Mouse (Mus musculus) ES-Bruce4 (cell line): Measurements from ENCODE around the gene Gtpbp6.

Source experiments
- CTCF ChIP-seq: IDR thresholded peaks from one replicate; pipeline ENCODE4 v1.8.1; 2011; ENCODE audit warnings: low read depth, low read length
- EP300 ChIP-seq: IDR thresholded peaks from 2 replicates; pipeline ENCODE4 v1.6.1; 2011; ENCODE audit warnings: low read depth, low read length; ENCODE audit not compliant: insufficient read depth
- POLR2A ChIP-seq: IDR thresholded peaks from one replicate; pipeline ENCODE4 v1.8.1; 2011; ENCODE audit warnings: low read length; ENCODE audit not compliant: insufficient read depth

- TF ChIP-seq CTCF = no peak
- TF ChIP-seq EP300 = no peak
- TF ChIP-seq POLR2A = no peak
Observed at GRCm38 (mm10) chr5:110100921-110101631, 6.9 kb downstream of the Gtpbp6 start.
